Mouse (Mus musculus) adrenal gland, postnatal 4 days (tissue): ENCODE measurements around the gene Klk1b9. TPM values are rescaled to one million over a fixed set of nuclear protein-coding genes. Genes with fewer than 3 reads are reported as not detected.

Source experiments
- total RNA-seq, 2 experiments: library from RNA; stranded (reverse); gene quantifications; 2 replicates each; pipeline ENCODE4 v1.2.3; 2021

Gene Klk1b9
- total RNA-seq, 2 experiments from 2014 or later, result not detected

Other genes with a start within 250 kb of the Klk1b9 start
- not detected for gene Klk12, start 207.2 kb upstream of the Klk1b9 start, total RNA-seq
- gene Klk11, start 201.5 kb upstream of the Klk1b9 start, total RNA-seq, result not detected
- under 1 TPM; 0.51 to 0.64 TPM for gene Klk10, start 195.0 kb upstream of the Klk1b9 start, total RNA-seq
- not detected for gene Klk9, start 184.2 kb upstream of the Klk1b9 start, total RNA-seq
- 1 to 10 TPM; 4.9 to 6.1 TPM for gene Klk8, start 178.5 kb upstream of the Klk1b9 start, total RNA-seq
- gene Klk7, start 164.8 kb upstream of the Klk1b9 start, total RNA-seq, result not detected
- gene Klk6, start 151.6 kb upstream of the Klk1b9 start, total RNA-seq, result not detected
- gene Klk5, start 134.1 kb upstream of the Klk1b9 start, total RNA-seq, result not detected
- gene Klk4, start 94.9 kb upstream of the Klk1b9 start, total RNA-seq, result not detected
- not detected for gene Klk15, start 42.3 kb upstream of the Klk1b9 start, total RNA-seq
- gene Klk1b8, start 25.4 kb upstream of the Klk1b9 start, total RNA-seq, result not detected
- not detected for gene Klk1b1, start 9.3 kb upstream of the Klk1b9 start, total RNA-seq
- gene Klk1b11, start 19.8 kb downstream of the Klk1b9 start, total RNA-seq, result under 1 TPM in 1 of 2 experiments, not detected in 1; 0.36 TPM
- gene Klk1b26, start 36.1 kb downstream of the Klk1b9 start, total RNA-seq, result not detected
- gene Klk1b27, start 76.2 kb downstream of the Klk1b9 start, total RNA-seq, result not detected
- not detected for gene Klk1b21, start 126.3 kb downstream of the Klk1b9 start, total RNA-seq
- not detected for gene Klk1b22, start 136.6 kb downstream of the Klk1b9 start, total RNA-seq
- not detected for gene Klk1b16, start 160.7 kb downstream of the Klk1b9 start, total RNA-seq
- not detected for gene Klk1b24, start 212.2 kb downstream of the Klk1b9 start, total RNA-seq
- gene Klk1b3, start 222.1 kb downstream of the Klk1b9 start, total RNA-seq, result not detected
- not detected for gene Klk1b4, start 231.4 kb downstream of the Klk1b9 start, total RNA-seq
- gene Klk1b5, start 239.9 kb downstream of the Klk1b9 start, total RNA-seq, result under 1 TPM in 1 of 2 experiments, not detected in 1; 0.59 TPM
- 10 to 100 TPM in 1 of 2 experiments, not detected in 1; 41.2 TPM for gene Klk1, start 249.3 kb downstream of the Klk1b9 start, total RNA-seq